Mouse (Mus musculus) olfactory bulb, adult 2 months (tissue): ENCODE data around the gene Cltb.

ENCODE experiments used
- CTCF ChIP-seq: fragments of 200-500 bp; IDR thresholded peaks from 2 replicates; pipeline ENCODE4 v1.5.1; 2012; ENCODE audit warnings: low read depth, mild to moderate bottlenecking, low read length, moderate library complexity; ENCODE audit not compliant: insufficient read depth
- POLR2A ChIP-seq: fragments of 200-500 bp; IDR thresholded peaks from 2 replicates; pipeline ENCODE4 v1.6.1; 2012; ENCODE audit warnings: mild to moderate bottlenecking, low read depth, low read length, moderate library complexity; ENCODE audit not compliant: insufficient read depth

DNA sequence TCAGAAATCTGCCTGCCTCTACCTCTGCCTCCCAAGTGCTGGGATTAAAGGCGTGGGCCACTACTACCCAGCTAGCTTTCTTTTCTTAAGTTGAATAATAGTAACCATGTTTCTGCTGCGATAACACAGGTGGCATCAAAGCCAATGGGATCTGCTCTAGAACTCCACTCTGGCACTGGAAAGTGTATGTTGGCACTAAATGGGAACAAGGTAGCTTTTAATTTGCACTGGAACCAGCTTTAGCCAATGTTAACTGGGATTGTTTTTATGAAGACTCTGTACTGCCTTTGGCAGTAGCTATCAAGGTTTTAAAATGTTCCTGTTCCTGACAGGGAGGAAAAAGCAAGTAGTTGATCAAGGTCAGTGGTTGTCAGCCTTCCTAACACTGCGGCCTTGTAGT lies 23.9 kb upstream of the Cltb start:
- no peak for TF ChIP-seq CTCF
- TF ChIP-seq POLR2A, result no peak
